Mouse (Mus musculus) thymus, adult 18-20 months (tissue): ENCODE data around the gene Psenen.

ENCODE experiments used
- DNase-seq, 2 experiments: peaks; one replicate each; pipeline ENCODE4 v3.0.0; 2022; ENCODE audit warnings: mixed read lengths in 2 of 2

The Psenen gene

GRCm38 (mm10) chr7:30563117-30563905, at the start of gene Psenen, which contains the start of the genes U2af1l4 and Gm49396:
TSS of gene Psenen (minus strand) at chr7:30563627.
TSS of gene U2af1l4 (plus strand) at chr7:30563301.
TSS of gene Gm49396 (plus strand) at chr7:30563344.
- peak; percentile 90 to 96 for DNase-seq

GRCm38 (mm10) chr7:30612654-30613402, 49.4 kb upstream of the Psenen start, which contains the start of gene Upk1a:
TSS of gene Upk1a (minus strand) at chr7:30612847.
- no peak for DNase-seq

- DNase-seq, result no peak
Measured at GRCm38 (mm10) chr7:30610043-30610442, 46.6 kb upstream of the Psenen start.

- no peak for DNase-seq
Measured at GRCm38 (mm10) chr7:30608476-30608875, 45.0 kb upstream of the Psenen start.

- DNase-seq, result peak; percentile 35 to 36
Measured at GRCm38 (mm10) chr7:30607706-30608309, 44.4 kb upstream of the Psenen start.

- no peak for DNase-seq
Measured at GRCm38 (mm10) chr7:30604944-30605343, 41.5 kb upstream of the Psenen start.

- DNase-seq, result no peak
Measured at GRCm38 (mm10) chr7:30604424-30604823, 41.0 kb upstream of the Psenen start.

GRCm38 (mm10) chr7:30602583-30602982, 39.2 kb upstream of the Psenen start:
- DNase-seq, result no peak

GRCm38 (mm10) chr7:30600651-30601050, 37.2 kb upstream of the Psenen start:
- DNase-seq, result no peak

- DNase-seq, result peak; percentile 45 to 54
Measured at GRCm38 (mm10) chr7:30599933-30600353, 36.5 kb upstream of the Psenen start.

GRCm38 (mm10) chr7:30598786-30599185, 35.4 kb upstream of the Psenen start, which contains the start of gene Zbtb32:
TSS of gene Zbtb32 (minus strand) at chr7:30598909.
- DNase-seq, result no peak

- no peak for DNase-seq
Measured at GRCm38 (mm10) chr7:30596811-30597210, 33.4 kb upstream of the Psenen start.

GRCm38 (mm10) chr7:30596093-30596492, 32.7 kb upstream of the Psenen start:
- DNase-seq, result no peak

GRCm38 (mm10) chr7:30594510-30595024, 31.1 kb upstream of the Psenen start:
- no peak for DNase-seq

GRCm38 (mm10) chr7:30593579-30594509, 30.4 kb upstream of the Psenen start:
- no peak for DNase-seq

GRCm38 (mm10) chr7:30592772-30593423, 29.5 kb upstream of the Psenen start:
- DNase-seq, result no peak

GRCm38 (mm10) chr7:30591605-30591951, 28.2 kb upstream of the Psenen start:
- no peak for DNase-seq

GRCm38 (mm10) chr7:30590927-30591604, 27.6 kb upstream of the Psenen start:
- DNase-seq, result no peak

GRCm38 (mm10) chr7:30589435-30590301, 26.2 kb upstream of the Psenen start:
- peak; percentile 60 to 79 for DNase-seq
